Mouse (Mus musculus) cerebellum, adult 2 months (tissue): ENCODE data around the gene Eml5. TPM values are rescaled to one million over a fixed set of nuclear protein-coding genes. Genes with fewer than 3 reads are reported as not detected.
A peak's percentile ranks its signal among the peaks of the same experiment; 100 is the strongest.

Source experiments
- DNase-seq, 2 experiments: peaks; one replicate each; pipeline ENCODE4 v3.0.0; 2021
- H3K27ac ChIP-seq: fragments of 200-500 bp; 2 replicates; pipeline ENCODE4 v1.5.1; 2012; ENCODE audit warnings: low read length, control low read depth, inconsistent platforms; ENCODE audit not compliant: insufficient read depth
- H3K27me3 ChIP-seq: fragments of 200-500 bp; 2 replicates; pipeline ENCODE4 v1.6.1; 2012; ENCODE audit warnings: inconsistent platforms, mild to moderate bottlenecking, low read length, moderate library complexity; ENCODE audit not compliant: control insufficient read depth, insufficient read depth
- H3K4me1 ChIP-seq: fragments of 200-500 bp; 2 replicates; pipeline ENCODE4 v1.6.1; 2011; ENCODE audit warnings: low read length; ENCODE audit not compliant: control insufficient read depth, insufficient read depth
- H3K4me3 ChIP-seq: fragments of 200-500 bp; replicated peaks from 2 replicates; pipeline ENCODE3; 2011; ENCODE audit warnings: mild to moderate bottlenecking, low read depth, low read length, control low read depth; ENCODE audit not compliant: insufficient read depth
- CTCF ChIP-seq: fragments of 200-500 bp; IDR thresholded peaks from 2 replicates; pipeline ENCODE4 v1.5.1; 2011; ENCODE audit warnings: low read depth, mild to moderate bottlenecking, control low read depth, low read length, moderate library complexity, borderline replicate concordance; ENCODE audit not compliant: insufficient read depth
- POLR2A ChIP-seq: fragments of 200-500 bp; IDR thresholded peaks from 2 replicates; pipeline ENCODE4 v1.6.1; 2011; ENCODE audit warnings: low read length, control low read depth, borderline replicate concordance; ENCODE audit not compliant: insufficient read depth
- WGBS: fragments of 180-500 bp; shearing (Covaris S2); methylation state at CpG from one replicate; pipeline ENCODE4 v1.1.7; 2018; 5-methylcytosine and 5-hydroxymethylcytosine counted together
- polyA plus RNA-seq: library from polyadenylated mRNA; depleted of rRNA; stranded (reverse); fragments of >200 nt; gene quantifications from 2 replicates; pipeline ENCODE4 v1.2.3, GENCODE M21; 2012

Eml5 gene
- polyA plus RNA-seq, 1 experiment = 117 TPM

GRCm38 (mm10) chr12:98784251-98784650 is 117.0 kb downstream of the Eml5 start:
- TF ChIP-seq CTCF (no peak), POLR2A (no peak)
- H3K4me3 ChIP-seq = no peak overlapping the region
- no peaks in the 10 kb centered on the region for H3K27me3 ChIP-seq
- DNase-seq = no peak
- no peak overlapping the region for H3K27ac ChIP-seq
- H3K4me1 ChIP-seq = no peaks in the 10 kb centered on the region
- WGBS = 97% methylated on average over 1 of the region's 1 CpGs

GRCm38 (mm10) chr12:98779148-98779547 is 122.1 kb downstream of the Eml5 start:
- Histone ChIP-seq H3K27me3 (no peaks in the 10 kb centered on the region), H3K27ac (no peak overlapping the region), H3K4me1 (no peaks in the 10 kb centered on the region; the same call in 1 of the 2 replicates), H3K4me3 (no peak overlapping the region)
- WGBS = 61% methylated on average over 4 of the region's 4 CpGs
- DNase-seq = peak; percentile 30 to 37
- TF ChIP-seq POLR2A (no peak), CTCF (peak; percentile 54; the same call in 1 of the 2 replicates)

GRCm38 (mm10) chr12:98777509-98777908 is 123.8 kb downstream of the Eml5 start:
- Histone ChIP-seq H3K4me1 (no peaks in the 10 kb centered on the region; the same call in 1 of the 2 replicates), H3K27me3 (no peaks in the 10 kb centered on the region), H3K4me3 (no peak overlapping the region), H3K27ac (no peak overlapping the region)
- DNase-seq = no peak
- 69% methylated on average over 3 of the region's 3 CpGs for WGBS
- TF ChIP-seq POLR2A (no peak), CTCF (no peak)

GRCm38 (mm10) chr12:98766241-98766640 is 135.0 kb downstream of the Eml5 start:
- Histone ChIP-seq H3K27ac (no peak overlapping the region), H3K4me3 (no peak overlapping the region), H3K4me1 (no peaks in the 10 kb centered on the region), H3K27me3 (no peaks in the 10 kb centered on the region)
- DNase-seq = no peak
- TF ChIP-seq POLR2A (no peak), CTCF (no peak)
- 97% methylated on average over 2 of the region's 2 CpGs for WGBS

- H3K27ac ChIP-seq = no peak overlapping the region
- peaks cover 2% of the 10 kb centered on the region for H3K4me1 ChIP-seq
- no peaks in the 10 kb centered on the region for H3K27me3 ChIP-seq
- DNase-seq = no peak
- TF ChIP-seq POLR2A (no peak), CTCF (no peak)
- WGBS = 95% methylated on average over 6 of the region's 6 CpGs
- no peak overlapping the region for H3K4me3 ChIP-seq
Observed at GRCm38 (mm10) chr12:98759700-98760099, 141.6 kb downstream of the Eml5 start.

- WGBS = 70% methylated on average over 6 of the region's 6 CpGs
- Histone ChIP-seq H3K4me3 (no peak overlapping the region), H3K27ac (no peak overlapping the region), H3K27me3 (no peaks in the 10 kb centered on the region), H3K4me1 (peaks cover 6% of the 10 kb centered on the region)
- TF ChIP-seq POLR2A (no peak), CTCF (no peak)
- no peak for DNase-seq
Observed at GRCm38 (mm10) chr12:98757636-98758035, 143.6 kb downstream of the Eml5 start.

- WGBS = under 1% methylated on average over 14 of the region's 14 CpGs
- peaks cover 6% of the 10 kb centered on the region; the same call in 1 of the 2 replicates for H3K4me1 ChIP-seq
- H3K27me3 ChIP-seq = no peaks in the 10 kb centered on the region
- peak overlapping the region; percentile 70 for H3K27ac ChIP-seq
- peak overlapping the region; percentile 82 for H3K4me3 ChIP-seq
- peak in 1 of 2 experiments; percentile 30 for DNase-seq
- TF ChIP-seq CTCF (no peak), POLR2A (no peak)
Observed at GRCm38 (mm10) chr12:98747380-98747753, 153.9 kb downstream of the Eml5 start.

- DNase-seq = peak; percentile 92 to 93
- WGBS = under 1% methylated on average over 86 of the region's 87 CpGs
- TF ChIP-seq CTCF (peak; percentile 67; the same call in 1 of the 2 replicates), POLR2A (0 out of 2 replicates have a peak, but pooled peaks have one; percentile 35)
Observed at GRCm38 (mm10) chr12:98746746-98747379, 154.4 kb downstream of the Eml5 start, which contains the start of gene Zc3h14. Gene Zc3h14, plus strand, starts transcription at chr12:98746964.

More at GRCm38 (mm10) chr12:98746746-98747379, 154.4 kb downstream of the Eml5 start, which contains the start of gene Zc3h14:
- H3K4me1 ChIP-seq = peaks cover 6% of the 10 kb centered on the region; the same call in 1 of the 2 replicates
- no peaks in the 10 kb centered on the region for H3K27me3 ChIP-seq
- peak within 1 kb of the TSS; percentile 82 for H3K4me3 ChIP-seq
- H3K27ac ChIP-seq = peak within 1 kb of the TSS; percentile 70
